Mouse (Mus musculus): ENCODE data around the gene Nlk.

DNA sequence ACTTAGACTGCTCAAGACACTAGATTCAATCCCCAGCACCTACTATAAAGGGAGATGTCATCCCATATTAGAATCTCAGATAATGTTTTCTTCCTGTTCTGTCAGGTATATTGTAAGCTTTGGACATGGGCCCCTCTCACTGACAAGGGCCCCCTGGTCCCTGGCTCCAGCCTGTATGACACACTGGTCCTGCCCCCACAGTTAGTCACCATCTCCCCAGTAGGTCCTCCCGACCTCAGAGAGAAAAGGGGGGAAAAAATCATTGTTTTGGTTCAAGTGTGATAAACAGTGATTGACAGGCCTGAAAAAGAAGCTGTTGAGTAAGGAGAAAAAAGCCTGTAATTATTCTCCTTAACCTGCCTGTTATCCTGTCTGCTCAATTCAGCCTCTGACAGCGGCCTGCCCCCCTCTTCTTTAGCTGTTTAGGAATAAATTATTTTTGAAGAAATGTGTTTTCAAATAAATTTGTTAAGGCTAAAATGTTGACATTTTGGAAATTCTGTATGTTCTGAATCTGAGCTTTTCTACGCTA lies 39.8 kb upstream of the Nlk start:
- TF ChIP-seq CTCF (IDR thresholded peaks at IDR 0.05; ENCODE audit: borderline replicate concordance, insufficient read depth, low read depth, low read length) (no peak), POLR2A (IDR thresholded peaks at IDR 0.05; ENCODE audit: borderline replicate concordance, insufficient read depth, low read length) (no peak)
